Mouse (Mus musculus) megakaryocyte, embryonic 14.5 days (primary cell): ENCODE measurements around the gene Gm8332.
"Not testable (repeated sequence)": the region's sequence is repeated elsewhere in the genome, so short reads cannot be mapped to it uniquely, and the experiment has no call there.

Experiments
- FLI1 ChIP-seq: IDR thresholded peaks from 2 replicates; pipeline ENCODE4 v1.6.1; 2012; ENCODE audit warnings: low read length, inconsistent platforms, mixed read lengths
- GATA1 ChIP-seq: IDR thresholded peaks from 3 replicates; pipeline ENCODE4 v1.6.1; 2012; ENCODE audit warnings: mixed read lengths, low read length, inconsistent platforms, borderline replicate concordance

DNA sequence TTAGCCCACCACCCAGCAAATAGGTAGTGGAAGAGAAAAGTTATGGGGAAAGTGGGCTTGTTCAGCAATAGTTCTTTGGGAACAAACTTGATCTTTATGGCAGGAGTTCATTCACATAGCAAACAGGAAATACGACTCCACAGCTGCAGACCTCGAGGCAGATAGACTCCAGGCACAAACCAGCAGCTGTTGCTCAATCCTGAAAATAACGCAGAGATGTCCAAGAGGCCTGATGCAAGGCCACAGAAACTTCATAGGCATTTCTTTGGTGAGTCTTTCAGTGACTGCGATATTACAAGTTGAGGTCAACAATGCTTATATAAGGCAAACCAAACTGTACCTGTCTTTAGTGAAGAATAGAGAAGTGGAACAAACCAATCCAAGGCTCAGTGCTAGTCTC lies 43.2 kb upstream of the Gm8332 start:
- TF ChIP-seq GATA1, FLI1: not testable (repeated sequence)
